In genomic region chr1:186631457-186631856, GRCm38 (mm10) we compare ENCODE assay signal across 11 mouse cellular contexts.
"Had no signal": no experiment of that assay in that cellular context is flagged by ENCODE, and none has a peak within 500 bp of the region (broad histone marks: within the 10 kb centered on the region; RNA-seq: fewer than 3 reads in every experiment).

No protein-coding gene starts in this region.

- H3K4me1 ChIP-seq: liver, embryonic 15.5 days; neural tube, embryonic 12.5 days had no signal

- H3K9me3 ChIP-seq: liver, embryonic 15.5 days; neural tube, embryonic 12.5 days had no signal

- ATAC-seq: lung, postnatal 0 days had no signal

- H3K4me2 ChIP-seq: liver, embryonic 11.5 days; liver, embryonic 15.5 days; neural tube, embryonic 12.5 days had no signal

- DNase-seq: kidney, postnatal 14 days; lung, adult 2 months; lung, postnatal 36 days; midbrain, embryonic 14.5 days; thymus, adult 18-20 months; thymus, postnatal 14 days had no signal

- H3K9ac ChIP-seq: liver, embryonic 15.5 days; neural tube, embryonic 12.5 days had no signal

- H3K4me3 ChIP-seq: left cerebral cortex, adult 2 months; liver, embryonic 15.5 days; neural tube, embryonic 12.5 days had no signal

- H3K36me3 ChIP-seq: liver, embryonic 15.5 days; neural tube, embryonic 12.5 days had no signal

- H3K27me3 ChIP-seq: liver, embryonic 15.5 days; neural tube, embryonic 12.5 days had no signal

- H3K27ac ChIP-seq: left cerebral cortex, adult 2 months; liver, embryonic 15.5 days; neural tube, embryonic 12.5 days had no signal
